Mouse (Mus musculus): ENCODE data around the gene Taar5. TPM values are rescaled to one million over a fixed set of nuclear protein-coding genes. Genes with fewer than 3 reads are reported as not detected.

Taar5 gene
- not detected for polyA plus RNA-seq (2014; fragmentation: Illumina TruSeq; extraction: RNeasy Lipid Tissue Mini Kit (QIAGEN cat#74804); ENCODE audit: low read depth, low replicate concordance)

DNA sequence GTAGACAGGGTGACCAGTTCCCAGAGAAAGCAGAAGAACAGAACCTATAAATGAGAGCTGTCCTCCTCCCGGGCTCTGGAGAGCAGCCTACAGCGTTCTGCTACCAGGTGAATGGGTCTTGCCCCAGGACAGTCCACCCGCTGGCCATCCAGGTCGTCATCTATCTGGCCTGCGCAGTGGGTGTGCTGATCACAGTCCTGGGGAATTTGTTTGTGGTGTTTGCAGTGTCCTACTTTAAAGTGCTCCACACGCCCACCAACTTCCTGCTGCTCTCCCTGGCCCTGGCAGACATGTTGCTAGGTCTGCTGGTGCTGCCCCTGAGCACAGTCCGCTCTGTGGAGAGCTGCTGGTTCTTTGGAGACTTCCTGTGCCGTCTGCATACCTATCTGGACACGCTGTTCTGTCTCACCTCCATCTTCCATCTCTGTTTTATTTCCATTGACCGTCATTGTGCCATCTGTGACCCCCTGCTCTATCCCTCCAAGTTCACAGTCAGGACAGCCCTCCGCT, at the start of gene Taar5:
Taar5 (plus strand) TSS at position 51 of the 510 bp plus-strand sequence.

GRCm38 (mm10) chr10:23938312-23938711, 32.2 kb upstream of the Taar5 start, which contains the start of gene Taar2:
Gene Taar2 (plus strand): TSS chr10:23938572.

GRCm38 (mm10) chr10:23949508-23950005, 20.9 kb upstream of the Taar5 start, which contains the start of gene Taar3:
Gene Taar3 (plus strand): TSS chr10:23949558.

DNA sequence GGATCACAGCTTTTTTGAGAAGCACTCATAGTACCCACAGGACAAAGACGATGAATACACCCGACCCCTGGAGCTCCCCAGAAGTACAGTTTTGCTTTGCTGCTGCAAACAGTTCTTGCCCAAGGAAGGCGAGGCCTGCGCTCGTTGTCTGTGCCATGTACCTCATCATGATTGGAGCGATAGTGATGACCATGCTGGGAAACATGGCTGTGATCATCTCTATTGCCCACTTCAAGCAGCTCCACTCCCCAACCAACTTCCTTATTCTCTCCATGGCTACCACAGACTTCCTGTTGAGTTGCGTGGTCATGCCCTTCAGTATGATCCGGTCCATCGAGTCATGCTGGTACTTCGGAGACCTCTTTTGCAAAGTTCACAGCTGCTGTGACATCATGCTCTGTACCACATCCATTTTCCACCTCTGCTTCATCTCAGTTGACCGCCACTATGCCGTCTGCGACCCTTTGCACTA, 10.0 kb upstream of the Taar5 start, which contains the start of gene Taar4:
Taar4 (plus strand) TSS at position 51 of the 472 bp plus-strand sequence.

GRCm38 (mm10) chr10:23985546-23985945, 15.0 kb downstream of the Taar5 start, which contains the start of gene Taar6:
Gene Taar6 (minus strand): TSS chr10:23985646.

DNA sequence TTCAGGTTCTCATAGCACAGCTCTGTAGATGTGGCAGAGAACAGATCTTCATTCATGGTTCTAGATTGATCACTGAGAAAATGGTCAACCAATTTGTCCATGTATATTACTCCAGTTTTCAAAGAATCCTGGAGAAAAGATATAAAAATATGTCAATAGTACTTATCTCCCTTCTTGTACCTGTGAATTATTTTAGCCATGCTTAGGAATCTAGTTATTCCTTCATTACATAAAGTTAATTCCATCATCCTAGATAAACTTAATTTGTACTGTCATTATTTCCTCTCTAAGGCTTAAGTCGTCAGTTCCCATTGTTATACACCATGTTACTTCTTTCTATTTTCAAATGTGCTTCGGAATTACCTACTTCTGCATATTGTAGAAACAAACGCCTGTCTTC, 22.9 kb downstream of the Taar5 start, which contains the start of gene Taar7a:
Taar7a (minus strand) TSS at position 101 of the 400 bp plus-strand sequence.

DNA sequence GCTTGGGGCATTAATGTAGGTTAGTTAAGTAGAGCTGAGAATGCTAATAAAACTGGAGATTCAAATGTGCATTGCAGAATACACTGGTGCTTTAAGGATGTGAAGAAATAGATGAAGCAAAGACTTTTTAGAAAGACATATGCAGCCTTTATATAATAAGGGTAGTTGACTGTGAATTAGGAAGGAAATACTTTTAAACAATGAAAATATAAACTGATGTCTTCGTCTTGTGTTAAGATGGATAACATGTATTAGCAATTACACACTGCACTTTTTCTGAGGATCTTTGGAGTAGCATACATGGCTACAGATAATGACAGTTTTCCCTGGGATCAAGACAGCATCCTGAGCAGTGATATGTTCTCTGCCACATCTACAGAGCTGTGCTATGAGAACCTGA, 29.1 kb downstream of the Taar5 start, which contains the start of gene Taar7b:
Taar7b (plus strand) TSS at position 301 of the 400 bp plus-strand sequence.

Other genes starting within 250 kb of the Taar5 start
- gene Rps12, start 183.4 kb upstream of the Taar5 start, polyA plus RNA-seq (2014; fragmentation: Illumina TruSeq; extraction: RNeasy Lipid Tissue Mini Kit (QIAGEN cat#74804); ENCODE audit: low read depth, low replicate concordance): 189 TPM
- 2.9 TPM for gene Slc18b1, start 173.7 kb upstream of the Taar5 start, polyA plus RNA-seq (2014; fragmentation: Illumina TruSeq; extraction: RNeasy Lipid Tissue Mini Kit (QIAGEN cat#74804); ENCODE audit: low read depth, low replicate concordance)
- gene Vnn3, start 119.2 kb upstream of the Taar5 start, polyA plus RNA-seq (2014; fragmentation: Illumina TruSeq; extraction: RNeasy Lipid Tissue Mini Kit (QIAGEN cat#74804); ENCODE audit: low read depth, low replicate concordance): 0.73 TPM
- gene Vnn1, start 76.0 kb upstream of the Taar5 start, polyA plus RNA-seq (2014; fragmentation: Illumina TruSeq; extraction: RNeasy Lipid Tissue Mini Kit (QIAGEN cat#74804); ENCODE audit: low read depth, low replicate concordance): 1.8 TPM
- not detected for gene Taar1, start 50.4 kb upstream of the Taar5 start, polyA plus RNA-seq (2014; fragmentation: Illumina TruSeq; extraction: RNeasy Lipid Tissue Mini Kit (QIAGEN cat#74804); ENCODE audit: low read depth, low replicate concordance)
- gene Taar2, start 32.1 kb upstream of the Taar5 start, polyA plus RNA-seq (2014; fragmentation: Illumina TruSeq; extraction: RNeasy Lipid Tissue Mini Kit (QIAGEN cat#74804); ENCODE audit: low read depth, low replicate concordance): not detected
- not detected for gene Taar3, start 21.1 kb upstream of the Taar5 start, polyA plus RNA-seq (2014; fragmentation: Illumina TruSeq; extraction: RNeasy Lipid Tissue Mini Kit (QIAGEN cat#74804); ENCODE audit: low read depth, low replicate concordance)
- gene Taar4, start 10.2 kb upstream of the Taar5 start, polyA plus RNA-seq (2014; fragmentation: Illumina TruSeq; extraction: RNeasy Lipid Tissue Mini Kit (QIAGEN cat#74804); ENCODE audit: low read depth, low replicate concordance): not detected
- gene Taar6, start 14.9 kb downstream of the Taar5 start, polyA plus RNA-seq (2014; fragmentation: Illumina TruSeq; extraction: RNeasy Lipid Tissue Mini Kit (QIAGEN cat#74804); ENCODE audit: low read depth, low replicate concordance): not detected
- gene Taar7a, start 22.8 kb downstream of the Taar5 start, polyA plus RNA-seq (2014; fragmentation: Illumina TruSeq; extraction: RNeasy Lipid Tissue Mini Kit (QIAGEN cat#74804); ENCODE audit: low read depth, low replicate concordance): not detected
- gene Taar7b, start 29.2 kb downstream of the Taar5 start, polyA plus RNA-seq (2014; fragmentation: Illumina TruSeq; extraction: RNeasy Lipid Tissue Mini Kit (QIAGEN cat#74804); ENCODE audit: low read depth, low replicate concordance): not detected
- gene Taar7d, start 56.5 kb downstream of the Taar5 start, polyA plus RNA-seq (2014; fragmentation: Illumina TruSeq; extraction: RNeasy Lipid Tissue Mini Kit (QIAGEN cat#74804); ENCODE audit: low read depth, low replicate concordance): not detected
- gene Taar7e, start 66.9 kb downstream of the Taar5 start, polyA plus RNA-seq (2014; fragmentation: Illumina TruSeq; extraction: RNeasy Lipid Tissue Mini Kit (QIAGEN cat#74804); ENCODE audit: low read depth, low replicate concordance): not detected
- gene Taar7f, start 78.8 kb downstream of the Taar5 start, polyA plus RNA-seq (2014; fragmentation: Illumina TruSeq; extraction: RNeasy Lipid Tissue Mini Kit (QIAGEN cat#74804); ENCODE audit: low read depth, low replicate concordance): not detected
- not detected for gene Taar8a, start 105.8 kb downstream of the Taar5 start, polyA plus RNA-seq (2014; fragmentation: Illumina TruSeq; extraction: RNeasy Lipid Tissue Mini Kit (QIAGEN cat#74804); ENCODE audit: low read depth, low replicate concordance)
- gene Taar8b, start 121.6 kb downstream of the Taar5 start, polyA plus RNA-seq (2014; fragmentation: Illumina TruSeq; extraction: RNeasy Lipid Tissue Mini Kit (QIAGEN cat#74804); ENCODE audit: low read depth, low replicate concordance): not detected
- gene Taar8c, start 131.2 kb downstream of the Taar5 start, polyA plus RNA-seq (2014; fragmentation: Illumina TruSeq; extraction: RNeasy Lipid Tissue Mini Kit (QIAGEN cat#74804); ENCODE audit: low read depth, low replicate concordance): not detected
- not detected for gene Taar9, start 138.8 kb downstream of the Taar5 start, polyA plus RNA-seq (2014; fragmentation: Illumina TruSeq; extraction: RNeasy Lipid Tissue Mini Kit (QIAGEN cat#74804); ENCODE audit: low read depth, low replicate concordance)
- 25.0 TPM for gene Stx7, start 178.6 kb downstream of the Taar5 start, polyA plus RNA-seq (2014; fragmentation: Illumina TruSeq; extraction: RNeasy Lipid Tissue Mini Kit (QIAGEN cat#74804); ENCODE audit: low read depth, low replicate concordance)